Mouse (Mus musculus) yolk sac, embryonic 10.5 days (tissue): ENCODE data around the gene Dact2.

ENCODE experiments used
- DNase-seq: peaks from one replicate; pipeline ENCODE4 v3.0.0-alpha.2; 2017; ENCODE audit warnings: low spot score

The Dact2 gene

DNA sequence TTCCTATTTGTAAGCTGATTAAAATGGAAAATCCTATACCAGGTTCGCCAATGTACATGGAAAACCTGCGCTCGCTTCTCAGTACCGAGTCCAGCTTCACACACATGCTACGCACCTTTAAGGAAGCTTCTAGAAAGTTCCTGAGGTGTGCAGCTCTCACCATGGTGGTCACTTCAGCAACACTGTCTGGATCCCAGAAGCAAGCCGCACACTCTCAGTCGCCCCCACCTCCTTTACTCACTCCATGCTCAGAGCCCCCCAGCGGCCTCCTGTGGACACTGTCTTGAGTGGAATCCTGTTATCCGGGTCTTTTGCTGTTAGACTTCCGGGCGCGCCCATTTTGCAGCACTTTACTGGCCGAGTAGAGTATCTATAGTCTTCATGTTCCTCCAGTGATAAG is at the start of gene Dact2:
Gene Dact2 (minus strand): TSS at position 244 of the 400 bp plus-strand sequence.
- DNase-seq, result peak; percentile 51

- DNase-seq, result no peak
These were observed 48.4 kb upstream of the Dact2 start for GRCm38 (mm10) chr17:14252456-14252855.

DNA sequence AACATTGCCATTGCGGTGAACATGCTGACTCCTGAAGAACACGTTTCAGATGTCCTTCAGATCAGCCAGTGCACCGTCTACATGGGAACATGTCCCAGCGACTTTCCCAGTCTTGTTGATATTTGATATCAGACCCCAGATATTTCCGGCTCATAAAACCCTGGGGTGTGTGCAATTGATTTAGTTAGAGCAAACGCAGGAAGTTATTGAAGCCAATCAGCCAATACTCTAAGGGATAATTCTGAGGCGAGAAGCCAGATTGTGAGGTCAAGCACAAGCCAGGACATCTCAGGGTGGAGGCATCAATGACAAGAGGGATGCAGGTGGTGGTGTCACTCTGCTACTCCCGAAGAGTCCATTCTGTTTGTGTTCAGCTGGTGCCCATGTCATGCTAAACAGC is 46.3 kb upstream of the Dact2 start:
- no peak for DNase-seq

DNA sequence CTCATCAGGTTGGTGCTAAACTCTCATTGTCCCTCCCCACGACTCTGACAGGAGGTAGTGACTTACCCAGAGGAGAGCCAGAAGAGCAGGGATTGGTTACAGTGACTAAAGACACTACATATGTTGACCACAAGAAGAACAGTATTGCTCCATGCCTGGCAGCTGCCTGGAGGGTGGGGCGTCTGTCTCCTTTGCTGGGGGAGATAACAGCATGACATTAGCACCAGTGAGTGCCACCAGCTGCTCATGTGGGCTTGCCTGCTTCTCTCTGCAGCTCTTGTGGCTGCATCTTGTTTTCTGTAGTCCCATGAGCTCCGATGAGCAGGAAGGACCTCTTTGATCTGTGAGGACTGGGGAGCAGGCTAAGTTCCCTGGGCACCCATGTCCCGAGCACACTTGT is 45.5 kb upstream of the Dact2 start:
- DNase-seq, result no peak

DNA sequence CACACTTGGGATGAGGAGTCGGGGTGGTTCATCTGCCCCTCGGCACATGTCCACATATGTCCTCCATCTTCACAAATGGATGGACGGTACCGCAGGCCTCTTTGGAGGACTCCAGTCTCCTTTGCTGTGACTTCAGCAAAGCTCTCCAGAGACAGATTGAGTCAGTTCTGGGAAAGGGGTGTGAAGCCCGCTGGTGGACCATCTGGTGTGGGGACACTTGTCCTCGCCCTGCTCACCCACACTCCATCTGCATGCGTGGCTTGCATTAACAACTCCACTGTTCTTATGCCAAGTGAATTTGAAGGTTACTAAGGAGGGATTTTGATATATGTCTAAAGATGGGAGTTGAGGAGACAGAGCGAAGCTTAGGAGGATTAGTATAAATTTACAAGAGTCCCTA is 43.8 kb upstream of the Dact2 start:
- no peak for DNase-seq

GRCm38 (mm10) chr17:14246266-14246665 is 42.2 kb upstream of the Dact2 start:
- DNase-seq, result no peak

DNA sequence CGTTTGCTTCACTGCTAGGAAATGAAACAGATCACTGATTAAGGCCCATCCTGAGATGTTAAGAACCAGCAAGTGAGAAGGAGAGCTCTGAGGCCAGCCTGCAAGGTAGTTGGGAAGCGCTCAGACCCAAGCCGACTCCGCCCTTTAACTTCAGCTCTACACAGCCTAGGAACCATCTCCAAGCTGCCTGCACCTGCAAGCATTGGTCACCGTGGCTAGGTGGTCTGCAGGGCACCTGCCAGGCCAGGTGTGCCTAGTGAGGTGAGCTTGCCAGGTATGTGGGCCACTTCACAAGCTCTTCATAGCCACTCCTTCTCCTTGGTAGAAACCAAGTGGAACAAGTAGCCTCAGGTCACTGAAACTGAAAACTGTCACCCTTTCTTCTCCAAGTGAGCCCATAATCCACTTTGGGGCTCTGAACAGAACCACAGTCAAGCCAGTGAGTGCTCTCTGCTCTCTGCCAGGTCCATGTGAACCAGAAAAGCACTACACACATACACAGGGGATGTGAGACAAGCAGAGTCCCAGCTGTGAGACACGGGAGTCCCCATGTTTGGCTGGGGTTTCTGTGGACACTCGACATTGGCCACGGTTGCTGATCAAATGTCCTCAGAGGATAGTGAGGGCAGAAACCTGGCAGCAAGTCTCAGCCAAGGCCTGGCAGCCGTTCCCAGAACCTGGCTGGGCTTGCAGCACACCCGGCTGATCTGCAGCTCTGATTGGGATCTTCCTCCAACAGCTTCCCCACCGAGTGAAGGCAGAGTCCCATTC is 40.3 kb upstream of the Dact2 start:
- no peak for DNase-seq

GRCm38 (mm10) chr17:14242634-14243033 is 38.5 kb upstream of the Dact2 start:
- DNase-seq, result no peak

DNA sequence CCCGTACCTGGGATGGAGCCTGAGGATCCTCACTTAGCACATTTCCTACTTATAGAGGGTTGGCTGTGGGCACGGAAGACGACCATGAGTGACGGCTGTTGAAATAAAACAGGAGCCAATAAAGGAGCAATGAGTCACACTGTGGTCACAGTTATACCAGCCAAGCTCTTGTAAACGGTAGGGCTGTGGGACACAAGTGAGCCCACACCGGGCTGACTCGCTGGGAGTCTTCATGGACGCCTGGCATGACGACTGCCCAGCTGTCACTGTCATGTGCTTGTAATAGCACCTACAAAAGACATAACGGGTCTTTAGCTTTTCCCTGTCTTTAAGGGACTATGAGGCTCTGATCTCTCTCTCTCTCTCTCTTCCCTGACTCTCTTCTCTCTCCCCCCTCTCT is 35.9 kb upstream of the Dact2 start:
- DNase-seq, result no peak

DNA sequence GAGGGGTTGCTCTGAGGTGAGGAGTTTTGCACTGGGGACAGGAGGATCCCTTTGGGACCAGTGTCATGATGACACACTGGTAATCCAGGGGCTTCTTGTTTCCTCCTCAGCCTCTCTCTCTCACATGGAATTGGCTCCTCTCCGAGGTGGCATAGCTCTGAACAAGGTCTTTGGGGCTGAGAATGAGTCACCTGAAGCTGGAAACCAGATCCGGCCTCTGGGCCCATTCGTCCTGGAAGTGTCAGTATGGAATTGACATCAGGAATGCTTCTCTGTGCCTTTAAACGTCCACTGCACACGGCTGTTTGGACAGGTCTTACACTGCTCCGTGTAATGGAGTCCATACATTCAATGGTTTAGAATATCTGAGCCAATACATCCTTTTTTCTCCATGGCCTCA is 33.0 kb upstream of the Dact2 start:
- DNase-seq, result no peak

GRCm38 (mm10) chr17:14234774-14235389 is 30.8 kb upstream of the Dact2 start:
- DNase-seq, result no peak

DNA sequence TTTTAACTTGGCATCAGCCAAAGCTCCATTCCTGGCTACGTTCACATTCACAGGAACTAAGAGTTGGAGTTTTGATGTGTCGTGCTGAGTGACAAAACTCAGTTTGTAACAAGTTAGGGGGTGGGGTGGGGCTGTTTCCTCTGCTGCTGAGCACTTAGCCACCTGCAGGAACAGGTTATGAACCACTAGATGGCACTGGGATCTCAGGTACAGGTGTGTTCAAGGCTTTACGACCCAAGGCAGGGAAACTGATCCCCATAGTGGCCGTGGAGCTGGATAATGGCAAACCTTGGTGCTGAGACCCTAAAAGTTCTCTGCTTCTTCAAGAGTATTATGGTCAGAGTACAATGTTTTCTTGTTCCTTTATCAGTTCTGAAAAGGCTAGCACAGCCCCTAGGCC is 29.6 kb upstream of the Dact2 start:
- DNase-seq, result no peak

- peak; percentile 54 for DNase-seq
These were observed 28.5 kb upstream of the Dact2 start for GRCm38 (mm10) chr17:14232629-14233028.

- DNase-seq, result no peak
These were observed 26.8 kb upstream of the Dact2 start for GRCm38 (mm10) chr17:14230698-14231430.

- DNase-seq, result no peak
These were observed 24.3 kb upstream of the Dact2 start for GRCm38 (mm10) chr17:14228381-14228780.

- no peak for DNase-seq
These were observed 23.5 kb upstream of the Dact2 start for GRCm38 (mm10) chr17:14227601-14228000.

DNA sequence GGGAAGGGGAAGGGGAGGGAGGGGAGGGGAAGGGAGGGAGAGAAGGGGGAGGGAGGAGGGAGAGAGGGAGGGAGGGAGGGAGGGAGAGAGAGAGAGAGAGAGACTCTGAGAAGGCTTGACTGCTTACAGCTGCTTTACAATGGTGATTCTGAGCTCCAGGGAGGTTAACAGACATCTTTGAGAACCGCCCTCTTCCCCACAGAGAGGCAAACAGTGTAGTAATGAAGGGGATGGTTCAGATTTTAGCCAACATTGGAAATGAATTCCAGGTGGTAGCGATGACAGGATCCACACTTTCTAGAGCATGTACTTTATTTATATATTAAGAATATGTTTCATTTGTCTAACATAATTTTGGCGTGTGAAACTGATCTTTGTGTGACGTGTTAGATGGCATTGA is 22.7 kb upstream of the Dact2 start:
- no peak for DNase-seq

GRCm38 (mm10) chr17:14225982-14226652 is 22.0 kb upstream of the Dact2 start:
- no peak for DNase-seq

DNA sequence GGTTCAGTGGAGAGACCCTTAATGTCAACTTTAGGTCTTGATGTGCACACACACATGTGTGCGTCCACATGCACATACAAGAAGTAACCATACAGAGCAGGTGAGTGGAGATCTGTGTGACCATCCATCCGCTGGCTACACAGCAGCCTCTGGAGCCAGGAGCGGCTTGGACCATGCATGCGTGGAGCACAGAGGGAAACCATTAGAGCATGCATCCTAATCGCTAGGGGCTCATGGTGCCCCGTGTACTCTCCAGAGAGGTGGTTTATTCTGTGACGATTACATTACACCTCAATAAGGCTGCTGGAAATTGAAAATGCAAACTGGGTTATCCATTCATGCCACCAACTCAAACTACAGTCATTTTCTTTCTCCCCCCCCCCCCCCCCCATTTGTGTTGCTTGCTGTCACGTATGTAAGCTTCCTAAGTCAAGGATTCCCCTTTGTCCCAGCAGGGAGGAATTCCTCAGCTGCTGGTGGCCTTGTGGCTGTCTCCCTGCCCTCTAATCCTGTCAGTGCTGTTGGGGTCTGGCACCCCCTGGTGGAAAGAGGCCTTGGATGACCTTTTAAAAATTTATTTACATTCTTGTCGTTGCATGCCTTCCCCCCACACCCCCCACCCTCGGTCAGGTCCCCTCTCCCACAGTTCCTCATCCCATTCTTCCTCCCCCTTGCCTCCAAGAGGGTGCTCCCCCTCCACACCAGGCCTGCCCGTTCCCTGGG is 17.9 kb upstream of the Dact2 start:
- no peak for DNase-seq

- DNase-seq, result no peak
These were observed 16.6 kb upstream of the Dact2 start for GRCm38 (mm10) chr17:14220606-14221202.

DNA sequence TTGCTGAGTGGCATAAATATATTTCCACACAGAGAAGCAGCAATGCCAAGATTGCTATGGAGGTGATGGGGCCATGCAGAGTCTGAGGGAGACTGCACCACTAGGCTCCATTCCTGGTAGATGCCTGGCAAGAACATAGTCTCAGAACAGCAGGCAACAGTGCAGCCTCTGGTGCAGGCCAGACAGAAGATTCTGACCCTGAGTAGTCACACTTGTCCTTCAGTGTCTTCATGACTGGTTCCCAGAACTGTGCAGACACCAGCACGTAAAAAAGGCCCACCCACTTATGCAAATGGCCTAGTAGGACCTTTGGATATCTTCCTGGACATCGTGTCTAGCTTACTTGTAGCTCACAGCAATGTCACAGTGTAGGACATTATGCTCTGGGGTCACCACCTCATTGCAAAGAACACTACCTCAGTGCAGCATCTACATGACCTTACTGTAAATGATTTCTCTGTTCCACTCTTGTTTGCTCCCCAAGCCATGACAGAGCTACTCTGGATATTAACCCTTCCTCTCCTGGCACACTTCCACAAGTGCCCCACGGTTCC is 9.9 kb upstream of the Dact2 start:
- DNase-seq, result no peak
